Mouse (Mus musculus) hindbrain, postnatal 0 days (tissue): ENCODE results near the gene Unk. TPM values are rescaled to one million over a fixed set of nuclear protein-coding genes. Genes with fewer than 3 reads are reported as not detected.
A peak's percentile ranks its signal among the peaks of the same experiment; 100 is the strongest.

Experiments
- ATAC-seq: fragments of 200-750 bp; cut with Nextera tagmentation; 2 replicates; pipeline ENCODE4 v1.8.0; 2017; ENCODE audit warnings: mild to moderate bottlenecking, moderate TSS enrichment, moderate library complexity
- DNase-seq: peaks from one replicate; pipeline ENCODE4 v3.0.0-alpha.2; 2015; ENCODE audit warnings: low spot score
- H3K27ac ChIP-seq: fragments of 300-500 bp; sonication (generic); 2 replicates; pipeline ENCODE4 v1.5.1; 2014; ENCODE audit warnings: mild to moderate bottlenecking
- H3K27me3 ChIP-seq: fragments of 300-500 bp; sonication (generic); 2 replicates; pipeline ENCODE4 v1.6.1; 2014; ENCODE audit warnings: low read length, mixed read lengths; ENCODE audit not compliant: insufficient read depth
- H3K36me3 ChIP-seq: fragments of 300-500 bp; sonication (generic); 2 replicates; pipeline ENCODE4 v1.6.1; 2014; ENCODE audit warnings: low read length, mixed read lengths; ENCODE audit not compliant: insufficient read depth
- H3K4me1 ChIP-seq: fragments of 300-500 bp; sonication (generic); 2 replicates; pipeline ENCODE4 v1.6.1; 2014; ENCODE audit warnings: antibody characterized with exemption, low read length, mixed read lengths; ENCODE audit not compliant: insufficient read depth
- H3K4me2 ChIP-seq: fragments of 300-500 bp; sonication (generic); 2 replicates; pipeline ENCODE4 v1.6.1; 2014; ENCODE audit warnings: low read depth, mild to moderate bottlenecking, low read length, moderate library complexity, mixed read lengths
- H3K4me3 ChIP-seq: fragments of 300-500 bp; sonication (generic); 2 replicates; pipeline ENCODE4 v1.5.1; 2014; ENCODE audit warnings: low read length
- H3K9ac ChIP-seq: fragments of 300-500 bp; sonication (generic); replicated peaks from 2 replicates; pipeline ENCODE4 v1.6.1; 2014; ENCODE audit warnings: mild to moderate bottlenecking, low read length, moderate library complexity, mixed read lengths
- H3K9me3 ChIP-seq: fragments of 300-500 bp; sonication (generic); 2 replicates; pipeline ENCODE4 v1.6.1; 2016; ENCODE audit warnings: low read length, mixed read lengths
- CTCF ChIP-seq: IDR thresholded peaks from 2 replicates; pipeline ENCODE4 v1.5.1; 2016; ENCODE audit warnings: antibody characterized with exemption, control low read depth, low read depth
- WGBS: fragments of 180-500 bp; shearing (Covaris S2); extraction: QIAGEN DNeasy Blood & Tissue Kit; methylation state at CpG from one replicate; pipeline ENCODE4 v1.1.7; 2014; 5-methylcytosine and 5-hydroxymethylcytosine counted together
- polyA plus RNA-seq: library from polyadenylated mRNA; unstranded; fragments of >200 nt; fragmentation: Nextera tagmentation; extraction: Ambion mirVana; gene quantifications from 2 replicates; pipeline ENCODE4 v1.2.1, GENCODE M21; 2015
- total RNA-seq: library from RNA; depleted of rRNA; stranded (reverse); fragments of >200 nt; gene quantifications from 2 replicates; pipeline ENCODE4 v1.2.3, GENCODE M21; 2014

The Unk gene
- total and polyA plus RNA-seq, 2 experiments from 2014 or later = 24.5 to 47.1 TPM

GRCm38 (mm10) chr11:116023771-116024355 is 6.3 kb upstream of the Unk start:
- H3K4me1 ChIP-seq = 0 out of 2 replicates have a peak, but pooled peaks cover 7% of the 10 kb centered on the region
- peak; percentile 80 for TF ChIP-seq CTCF
- H3K4me3 ChIP-seq = peak overlapping the region; percentile 72
- H3K9me3 ChIP-seq = no peaks in the 10 kb centered on the region
- DNase-seq (peak; percentile 83), ATAC-seq (peak; percentile 53)
- under 1% methylated on average over 52 of the region's 57 CpGs for WGBS
- peak overlapping the region; percentile 99 for H3K9ac ChIP-seq
- peak overlapping the region; percentile 99 for H3K27ac ChIP-seq
- H3K4me2 ChIP-seq = peak overlapping the region; percentile 42
- peaks cover 9% of the 10 kb centered on the region for H3K36me3 ChIP-seq
- no peaks in the 10 kb centered on the region for H3K27me3 ChIP-seq

DNA sequence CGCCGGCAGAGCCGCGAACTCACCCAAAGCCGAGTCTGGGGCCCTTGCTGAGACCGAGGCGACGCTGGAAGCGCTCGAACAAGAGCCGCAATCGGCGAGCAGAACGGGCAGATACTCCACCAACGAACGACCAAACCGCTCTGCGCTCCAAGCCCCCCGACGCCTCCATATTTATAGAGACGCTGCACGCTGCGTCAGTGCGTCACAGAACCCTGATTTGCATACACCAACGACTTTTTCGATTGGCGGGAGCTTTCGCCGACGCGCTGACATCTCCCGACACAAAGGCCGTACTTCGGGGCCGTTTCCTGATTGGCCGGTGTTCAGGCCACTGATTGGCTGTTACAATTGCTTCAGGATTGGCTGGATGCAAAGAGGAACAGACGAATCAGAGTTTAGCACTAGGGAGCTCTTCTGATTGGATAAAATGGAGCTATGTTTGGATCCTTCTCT is 5.7 kb upstream of the Unk start:
- DNase-seq (peak; percentile 99), ATAC-seq (peak; percentile 96)
- TF ChIP-seq CTCF = no peak
- WGBS = under 1% methylated on average over 37 of the region's 37 CpGs
- Histone ChIP-seq H3K4me3 (peak overlapping the region; percentile 72), H3K4me1 (peaks cover 9% of the 10 kb centered on the region; the same call in 1 of the 2 replicates), H3K9ac (peak overlapping the region; percentile 99), H3K27me3 (no peaks in the 10 kb centered on the region), H3K36me3 (peaks cover 9% of the 10 kb centered on the region), H3K27ac (peak overlapping the region; percentile 99), H3K9me3 (no peaks in the 10 kb centered on the region), H3K4me2 (no peak overlapping the region; the same call in 1 of the 2 replicates)

GRCm38 (mm10) chr11:116025056-116025845 is 4.9 kb upstream of the Unk start:
- 84% methylated on average over 3 of the region's 3 CpGs for WGBS
- Histone ChIP-seq H3K4me1 (peaks cover 10% of the 10 kb centered on the region; the same call in 1 of the 2 replicates), H3K9me3 (no peaks in the 10 kb centered on the region), H3K4me2 (no peak overlapping the region), H3K36me3 (peaks cover 9% of the 10 kb centered on the region), H3K9ac (no peak overlapping the region), H3K4me3 (no peak overlapping the region), H3K27ac (peak overlapping the region; percentile 71), H3K27me3 (no peaks in the 10 kb centered on the region)
- DNase-seq = no peak
- ATAC-seq = no peak
- TF ChIP-seq CTCF = no peak

- TF ChIP-seq CTCF = no peak
- WGBS = 76% methylated on average over 4 of the region's 4 CpGs
Observed at GRCm38 (mm10) chr11:116027756-116028155, 2.4 kb upstream of the Unk start, which contains the start of gene H3f3b. Gene H3f3b (minus strand): TSS chr11:116027962.

GRCm38 (mm10) chr11:116028177-116028865 is 1.8 kb upstream of the Unk start:
- H3K27ac ChIP-seq = no peak overlapping the region
- no peaks in the 10 kb centered on the region for H3K27me3 ChIP-seq
- H3K36me3 ChIP-seq = no peaks in the 10 kb centered on the region
- H3K4me3 ChIP-seq = no peak overlapping the region
- H3K9me3 ChIP-seq = no peaks in the 10 kb centered on the region
- WGBS = 83% methylated on average over 9 of the region's 9 CpGs
- no peak overlapping the region for H3K4me2 ChIP-seq
- ATAC-seq (no peak), DNase-seq (no peak)
- peaks cover 8% of the 10 kb centered on the region for H3K4me1 ChIP-seq
- TF ChIP-seq CTCF = no peak
- H3K9ac ChIP-seq = no peak overlapping the region

More at GRCm38 (mm10) chr11:116027756-116028155, 2.4 kb upstream of the Unk start, which contains the start of gene H3f3b:
- H3K36me3 ChIP-seq = no peaks in the 10 kb centered on the region
- H3K9me3 ChIP-seq = no peaks in the 10 kb centered on the region
- H3K27me3 ChIP-seq = no peaks in the 10 kb centered on the region
- no peak for ATAC-seq
- H3K4me1 ChIP-seq = peaks cover 8% of the 10 kb centered on the region
- no peak within 1 kb of the TSS for H3K4me3 ChIP-seq
- H3K27ac ChIP-seq = no peak within 1 kb of the TSS
- H3K4me2 ChIP-seq = no peak within 1 kb of the TSS
- no peak within 1 kb of the TSS for H3K9ac ChIP-seq
- no peak for DNase-seq

DNA sequence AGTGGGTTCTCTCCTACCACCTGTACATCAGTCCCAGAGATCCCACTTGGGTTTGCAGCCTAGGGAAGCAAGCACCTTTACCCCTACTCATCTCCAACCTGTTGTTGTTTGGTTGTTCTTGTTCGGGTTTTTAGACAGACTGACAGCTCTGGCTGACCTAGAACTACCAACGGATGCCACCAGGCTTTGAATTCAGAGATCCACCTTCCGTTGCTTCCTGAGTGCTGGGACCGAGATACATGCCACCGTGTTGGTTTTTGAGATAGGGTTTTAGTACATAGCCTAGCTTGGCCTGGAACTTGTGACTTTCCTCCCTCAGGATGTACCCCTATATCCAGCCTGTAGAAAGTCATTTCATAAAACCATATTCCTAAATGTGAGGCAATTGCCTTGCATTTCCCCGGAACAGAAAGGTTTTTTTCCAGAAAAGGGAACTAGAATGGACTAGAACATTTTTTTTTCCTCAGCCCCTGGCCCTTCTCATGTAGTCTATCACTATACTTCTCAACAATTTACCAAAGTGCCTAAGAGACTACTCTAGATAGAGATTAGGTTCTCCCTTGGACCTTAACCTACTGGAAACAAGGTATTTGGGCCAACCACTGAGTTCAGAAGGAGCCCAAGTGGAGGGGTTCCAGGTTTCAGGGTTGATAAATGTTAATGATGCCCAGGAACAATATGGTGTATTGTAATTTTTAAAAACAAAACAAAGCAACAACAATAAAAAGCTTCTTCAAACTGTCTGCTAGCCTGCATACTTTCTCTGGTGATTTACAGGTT is 846 bp upstream of the Unk start:
- DNase-seq = no peak
- no peaks in the 10 kb centered on the region for H3K9me3 ChIP-seq
- H3K4me2 ChIP-seq = peak overlapping the region; percentile 60
- peak overlapping the region; percentile 100 for H3K27ac ChIP-seq
- H3K36me3 ChIP-seq = no peaks in the 10 kb centered on the region
- H3K9ac ChIP-seq = peak overlapping the region; percentile 92
- H3K4me3 ChIP-seq = peak overlapping the region; percentile 66
- ATAC-seq = no peak
- H3K4me1 ChIP-seq = peaks cover 8% of the 10 kb centered on the region
- 87% methylated on average over 6 of the region's 6 CpGs for WGBS
- no peaks in the 10 kb centered on the region for H3K27me3 ChIP-seq
- no peak for TF ChIP-seq CTCF
